Mouse (Mus musculus) G1E (cell line): ENCODE measurements around the gene Olfr418.

Experiments
- CTCF ChIP-seq: IDR thresholded peaks from 2 replicates; pipeline ENCODE4 v1.5.1; 2012; ENCODE audit warnings: low read depth, low read length, inconsistent platforms, mixed read lengths
- GATA1 ChIP-seq: IDR thresholded peaks from 2 replicates; pipeline ENCODE4 v1.6.1; 2012; ENCODE audit warnings: borderline replicate concordance, low read length, inconsistent platforms, mixed read lengths
- POLR2AphosphoS5 ChIP-seq: IDR thresholded peaks from 2 replicates; pipeline ENCODE4 v1.6.1; 2012; ENCODE audit warnings: low read depth, low read length, inconsistent platforms; ENCODE audit not compliant: insufficient replicate concordance

GRCm38 (mm10) chr1:173265701-173266100 is at the start of gene Olfr418:
- TF ChIP-seq CTCF (no peak), GATA1 (no peak), POLR2AphosphoS5 (no peak)
